Mouse (Mus musculus): ENCODE results near the gene Ccs. TPM values are rescaled to one million over a fixed set of nuclear protein-coding genes. Genes with fewer than 3 reads are reported as not detected.

Gene Ccs
- polyA plus RNA-seq, 1 experiment from 2014 or later: 37.9 TPM

DNA sequence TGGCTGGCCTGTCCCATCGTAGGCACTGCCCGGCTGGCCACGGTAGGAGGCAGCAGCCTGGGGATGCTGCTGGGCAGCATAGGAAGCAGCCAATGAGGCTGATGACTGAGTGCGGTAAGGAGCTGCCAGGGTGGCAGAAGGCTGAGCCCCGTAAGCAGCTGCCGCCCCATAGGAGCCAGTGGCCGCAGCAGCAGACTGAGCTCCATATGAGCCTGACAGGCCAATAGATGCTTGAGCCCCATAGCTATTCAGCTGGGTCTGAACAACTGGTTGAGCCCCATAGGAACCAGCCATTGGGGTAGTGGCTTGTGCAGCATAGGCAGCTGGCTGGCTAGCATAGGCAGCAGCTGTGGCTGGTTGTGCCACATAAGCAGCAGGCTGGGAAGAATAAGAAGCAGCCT, 36.4 kb downstream of the Ccs start:
- Histone ChIP-seq H3K9me3 (no peaks in the 10 kb centered on the region), H3K36me3 (replicated peaks) (peaks cover 68% of the 10 kb centered on the region), H3K4me2 (no peak overlapping the region), H3K27me3 (no peaks in the 10 kb centered on the region), H3K4me1 (0 out of 2 replicates have a peak, but pooled peaks cover 4% of the 10 kb centered on the region), H3K9ac (no peak overlapping the region), H3K4me3 (replicated peaks) (no peak overlapping the region), H3K27ac (no peak overlapping the region)
- WGBS: 95% methylated on average over 7 of the region's 7 CpGs
- no peak for ATAC-seq (ENCODE audit: low FRiP score)

DNA sequence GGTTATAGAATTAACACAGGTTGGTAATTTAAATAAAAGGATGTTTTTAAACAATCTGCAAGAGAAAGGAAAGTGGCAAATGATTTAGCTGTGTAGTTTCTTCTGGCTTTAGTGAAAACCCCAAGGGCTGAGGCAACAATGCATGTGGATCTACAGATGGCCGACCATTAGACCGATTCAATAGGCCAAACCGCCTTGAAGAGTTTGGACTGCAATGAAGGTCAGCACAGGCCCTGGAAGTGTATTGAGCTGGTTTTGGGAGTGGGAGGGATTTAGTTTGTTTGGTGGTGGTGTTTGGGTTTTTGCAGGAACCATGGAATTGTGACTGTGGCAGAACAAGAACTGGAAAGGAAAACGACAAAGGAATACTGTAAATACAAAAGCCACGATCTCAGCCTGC, 40.0 kb downstream of the Ccs start:
- H3K27ac ChIP-seq: no peak overlapping the region
- ATAC-seq (ENCODE audit: low FRiP score): no peak
- peaks cover 67% of the 10 kb centered on the region for H3K36me3 ChIP-seq (replicated peaks)
- H3K9me3 ChIP-seq: no peaks in the 10 kb centered on the region
- H3K4me1 ChIP-seq: peaks cover 7% of the 10 kb centered on the region
- no peak overlapping the region for H3K9ac ChIP-seq
- no peak overlapping the region for H3K4me2 ChIP-seq
- H3K27me3 ChIP-seq: no peaks in the 10 kb centered on the region
- WGBS: 89% methylated on average over 5 of the region's 5 CpGs
- H3K4me3 ChIP-seq (replicated peaks): no peak overlapping the region

DNA sequence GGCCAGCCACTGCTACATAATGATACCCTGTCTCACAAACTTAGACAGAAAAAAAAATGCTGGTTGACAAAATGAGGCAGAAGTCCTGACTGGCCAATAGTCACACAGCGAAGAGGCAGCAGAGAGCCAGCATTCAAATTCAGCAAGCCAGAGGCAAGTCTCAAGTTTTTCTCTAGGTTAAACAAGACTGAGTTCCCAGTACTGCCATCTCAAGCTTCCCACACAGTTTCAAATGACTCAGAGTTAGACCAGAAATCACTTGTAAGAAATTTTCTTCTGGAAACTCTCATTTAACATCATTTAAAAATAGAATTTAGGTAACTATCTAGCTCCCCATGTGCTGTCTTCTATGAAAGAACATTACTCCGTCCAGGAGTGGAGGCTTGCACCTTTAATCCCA, 41.3 kb downstream of the Ccs start:
- Histone ChIP-seq H3K36me3 (replicated peaks) (peaks cover 56% of the 10 kb centered on the region), H3K4me1 (peaks cover 9% of the 10 kb centered on the region)

DNA sequence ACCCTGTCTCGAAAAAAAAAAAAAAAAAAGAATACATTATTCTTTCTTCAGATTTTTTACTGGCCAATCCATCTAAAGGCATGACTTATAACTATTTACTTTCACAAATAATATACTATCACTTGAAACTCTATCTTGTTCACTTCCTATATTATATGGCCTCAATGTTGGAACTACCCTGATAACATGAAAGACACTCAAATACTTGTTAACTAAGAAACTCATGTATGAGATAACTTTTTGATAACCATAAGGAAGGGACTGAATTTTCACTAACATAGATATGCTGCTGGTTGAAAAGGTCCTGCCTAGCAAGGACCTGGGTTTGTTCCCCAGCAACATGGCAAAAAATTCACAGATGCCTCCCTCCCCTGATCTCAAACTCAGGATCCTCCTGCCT, 43.2 kb downstream of the Ccs start:
- H3K27ac ChIP-seq: no peak overlapping the region
- no peak overlapping the region for H3K9ac ChIP-seq
- no peaks in the 10 kb centered on the region for H3K9me3 ChIP-seq
- H3K4me1 ChIP-seq: peaks cover 24% of the 10 kb centered on the region
- 25% methylated on average over 1 of the region's 1 CpGs for WGBS
- H3K4me2 ChIP-seq: no peak overlapping the region
- H3K36me3 ChIP-seq (replicated peaks): peaks cover 50% of the 10 kb centered on the region
- H3K27me3 ChIP-seq: no peaks in the 10 kb centered on the region
- no peak for ATAC-seq (ENCODE audit: low FRiP score)
- no peak overlapping the region for H3K4me3 ChIP-seq (replicated peaks)

More for the DNA sequence above, 41.3 kb downstream of the Ccs start:
- no peaks in the 10 kb centered on the region for H3K9me3 ChIP-seq
- no peak overlapping the region for H3K4me3 ChIP-seq (replicated peaks)
- no peak overlapping the region for H3K27ac ChIP-seq
- H3K4me2 ChIP-seq: no peak overlapping the region
- no peak for ATAC-seq (ENCODE audit: low FRiP score)
- H3K27me3 ChIP-seq: no peaks in the 10 kb centered on the region
- no peak overlapping the region for H3K9ac ChIP-seq
- WGBS: 93% methylated on average over 2 of the region's 2 CpGs

DNA sequence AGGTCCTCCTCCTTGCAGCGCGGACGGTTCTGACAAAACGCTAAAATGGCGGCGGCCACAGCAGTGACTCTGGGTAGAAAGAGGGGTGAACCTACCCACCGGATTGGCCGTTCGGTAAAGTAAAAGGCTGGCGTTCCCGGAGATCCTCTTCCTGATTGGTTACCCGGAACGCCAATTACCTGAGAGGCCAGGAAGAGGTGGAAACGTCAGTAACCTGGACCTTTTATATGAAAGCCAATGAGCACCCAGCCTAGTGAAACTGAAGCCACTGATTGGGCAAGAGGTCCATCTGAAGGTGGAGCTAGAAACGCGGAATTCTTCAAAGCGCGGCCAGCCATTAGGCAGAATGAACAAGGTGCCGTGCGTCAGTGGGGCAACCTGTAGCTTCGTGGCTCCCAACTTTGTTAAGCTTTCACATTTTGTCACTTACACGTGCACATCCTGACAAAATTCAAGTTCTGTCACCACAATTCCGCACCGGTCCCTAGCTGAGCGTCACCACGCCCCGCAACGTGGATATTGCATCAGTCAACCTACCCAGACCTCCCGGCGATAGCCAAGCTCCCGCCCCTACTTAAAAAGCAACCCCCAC, 45.2 kb downstream of the Ccs start, which contains the start of gene Rbm4:
TSS of gene Rbm4 (minus strand) at position 71 of the 592 bp plus-strand sequence.
- peaks cover 37% of the 10 kb centered on the region for H3K4me1 ChIP-seq
- under 1% methylated on average over 31 of the region's 31 CpGs for WGBS
- H3K9me3 ChIP-seq: no peaks in the 10 kb centered on the region
- H3K27me3 ChIP-seq: no peaks in the 10 kb centered on the region
- peak within 1 kb of the TSS; percentile 77 for H3K9ac ChIP-seq
- peak within 1 kb of the TSS; percentile 68 for H3K4me2 ChIP-seq
- ATAC-seq (ENCODE audit: low FRiP score): peak; percentile 99
- peak within 1 kb of the TSS; percentile 75 for H3K4me3 ChIP-seq (replicated peaks)
- H3K36me3 ChIP-seq (replicated peaks): peaks cover 48% of the 10 kb centered on the region
- peak within 1 kb of the TSS; percentile 85 for H3K27ac ChIP-seq

DNA sequence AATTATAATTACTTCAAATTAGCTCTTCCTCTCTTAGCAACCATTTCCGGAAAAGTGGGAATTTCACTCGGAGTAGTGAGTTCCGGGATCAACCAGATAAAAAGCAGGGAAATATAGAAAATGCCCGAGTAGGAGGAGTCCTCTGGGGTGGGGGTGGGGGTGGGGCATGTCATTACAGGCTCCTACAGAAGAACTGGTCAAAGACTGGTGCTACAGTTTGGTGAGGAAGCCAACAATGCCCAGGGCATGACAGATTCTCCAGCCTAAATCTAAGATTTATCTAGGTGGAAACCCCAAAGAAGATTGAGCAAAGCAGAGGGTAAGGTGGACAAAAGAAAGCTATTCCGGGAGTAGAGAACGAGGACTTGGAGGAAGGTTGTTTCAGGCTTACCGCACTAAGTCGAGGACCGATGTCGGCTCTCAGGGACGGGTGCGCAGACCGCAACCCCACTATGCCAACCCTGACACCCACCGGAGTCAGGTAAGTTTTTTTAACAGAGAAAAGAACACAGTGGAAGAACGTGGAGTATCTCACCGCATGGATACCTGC, 45.8 kb downstream of the Ccs start:
- peak overlapping the region; percentile 75 for H3K4me3 ChIP-seq (replicated peaks)
- peak; percentile 52 for ATAC-seq (ENCODE audit: low FRiP score)
- 3% methylated on average over 16 of the region's 16 CpGs for WGBS
- H3K9me3 ChIP-seq: no peaks in the 10 kb centered on the region
- H3K4me1 ChIP-seq: peaks cover 41% of the 10 kb centered on the region
- peak overlapping the region; percentile 77 for H3K9ac ChIP-seq
- peak overlapping the region; percentile 68 for H3K4me2 ChIP-seq
- H3K36me3 ChIP-seq (replicated peaks): peaks cover 47% of the 10 kb centered on the region
- H3K27me3 ChIP-seq: no peaks in the 10 kb centered on the region
- H3K27ac ChIP-seq: peak overlapping the region; percentile 85

DNA sequence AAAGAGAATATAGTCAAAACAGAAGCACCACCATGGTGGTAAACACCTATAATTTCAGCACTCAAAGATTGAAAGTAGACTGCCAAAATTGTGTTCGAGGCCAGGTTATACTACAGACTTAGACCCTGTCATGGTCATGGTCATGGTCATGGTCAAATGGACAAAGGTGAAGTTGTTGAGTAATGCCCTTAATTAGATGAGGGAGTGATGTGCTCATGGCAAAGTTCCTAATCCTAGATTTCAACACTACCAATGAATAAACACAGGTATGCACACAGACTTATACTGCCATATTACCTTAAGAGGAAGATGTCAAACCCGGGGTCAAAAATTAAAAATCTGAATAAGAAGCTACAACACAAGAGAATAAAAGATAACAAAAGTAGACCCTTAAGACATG, 52.8 kb downstream of the Ccs start:
- H3K4me2 ChIP-seq: no peak overlapping the region
- H3K9me3 ChIP-seq: no peaks in the 10 kb centered on the region
- H3K4me3 ChIP-seq (replicated peaks): no peak overlapping the region
- WGBS: 100% methylated on average over 2 of the region's 2 CpGs
- no peak overlapping the region for H3K27ac ChIP-seq
- peaks cover 95% of the 10 kb centered on the region for H3K36me3 ChIP-seq (replicated peaks)
- peaks cover 30% of the 10 kb centered on the region for H3K4me1 ChIP-seq
- no peaks in the 10 kb centered on the region for H3K27me3 ChIP-seq
- no peak overlapping the region for H3K9ac ChIP-seq
- no peak for ATAC-seq (ENCODE audit: low FRiP score)

DNA sequence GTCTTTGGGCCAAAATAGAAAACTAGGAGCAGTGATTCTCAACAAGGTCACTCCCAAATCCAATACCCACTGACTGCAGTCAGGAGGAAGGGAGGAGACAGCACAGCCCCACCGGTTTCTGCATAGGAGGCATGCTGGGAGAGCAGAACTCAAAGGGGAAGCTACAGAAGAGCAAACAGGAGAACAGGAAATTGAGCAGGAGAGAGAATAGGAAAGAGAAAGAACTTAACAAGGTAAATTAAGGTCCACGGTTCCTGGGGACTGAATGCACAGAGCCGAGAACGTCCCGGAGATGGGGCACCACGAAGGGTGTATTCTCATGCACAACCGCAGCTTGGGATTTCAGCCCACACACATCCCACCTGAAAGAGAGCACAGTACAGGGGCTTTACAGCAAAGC, 53.9 kb downstream of the Ccs start:
- ATAC-seq (ENCODE audit: low FRiP score): no peak
- H3K4me1 ChIP-seq: peaks cover 19% of the 10 kb centered on the region
- peaks cover 89% of the 10 kb centered on the region for H3K36me3 ChIP-seq (replicated peaks)
- H3K4me3 ChIP-seq (replicated peaks): no peak overlapping the region
- 92% methylated on average over 7 of the region's 7 CpGs for WGBS
- no peak overlapping the region for H3K9ac ChIP-seq
- H3K4me2 ChIP-seq: no peak overlapping the region
- no peak overlapping the region for H3K27ac ChIP-seq
- H3K9me3 ChIP-seq: no peaks in the 10 kb centered on the region
- H3K27me3 ChIP-seq: no peaks in the 10 kb centered on the region

DNA sequence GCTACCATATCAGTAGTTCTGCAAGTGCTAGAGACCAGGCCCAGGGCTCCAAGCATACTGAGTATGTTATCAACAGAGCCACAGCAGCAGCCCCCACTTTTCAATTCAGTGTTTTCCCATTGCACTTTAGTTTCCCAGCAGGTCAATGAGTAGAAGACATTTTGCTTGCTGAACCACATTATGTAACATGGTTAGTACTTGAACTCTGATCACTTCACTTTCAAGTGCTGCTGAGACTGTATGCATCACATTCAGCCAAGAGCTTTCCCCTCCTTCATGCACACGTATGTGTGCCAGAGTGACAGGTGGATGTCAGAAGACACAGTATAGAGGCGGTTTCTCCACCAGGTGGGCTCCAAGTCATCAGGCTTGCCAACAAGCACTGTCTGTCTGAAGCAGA, 56.2 kb downstream of the Ccs start:
- Histone ChIP-seq H3K27me3 (no peaks in the 10 kb centered on the region), H3K27ac (no peak overlapping the region), H3K9ac (no peak overlapping the region), H3K9me3 (no peaks in the 10 kb centered on the region), H3K4me1 (peaks cover 10% of the 10 kb centered on the region), H3K36me3 (replicated peaks) (peaks cover 79% of the 10 kb centered on the region), H3K4me2 (no peak overlapping the region), H3K4me3 (replicated peaks) (no peak overlapping the region)
- 95% methylated on average over 2 of the region's 2 CpGs for WGBS
- no peak for ATAC-seq (ENCODE audit: low FRiP score)

Other genes starting within 250 kb of the Ccs start
- gene Lrfn4, start 223.7 kb downstream of the Ccs start, polyA plus RNA-seq (2016; fragmentation: Nextera tagmentation; extraction: Ambion mirVana): 11.4 and 13.3 TPM in 2 replicates
- gene Rce1, start 213.7 kb downstream of the Ccs start, polyA plus RNA-seq (2016; fragmentation: Nextera tagmentation; extraction: Ambion mirVana): 57.8 and 63.0 TPM in 2 replicates
- gene Gm960, start 140.7 kb downstream of the Ccs start, polyA plus RNA-seq (2016; fragmentation: Nextera tagmentation; extraction: Ambion mirVana): 4.5 and 5.4 TPM in 2 replicates
- 25.2 and 27.3 TPM in 2 replicates for gene Sptbn2, start 128.2 kb downstream of the Ccs start, polyA plus RNA-seq (2016; fragmentation: Nextera tagmentation; extraction: Ambion mirVana)
- 151 and 159 TPM in 2 replicates for gene Rbm4b, start 82.8 kb downstream of the Ccs start, polyA plus RNA-seq (2016; fragmentation: Nextera tagmentation; extraction: Ambion mirVana)
- 86.4 and 95.2 TPM in 2 replicates for gene Rbm4, start 45.4 kb downstream of the Ccs start, polyA plus RNA-seq (2016; fragmentation: Nextera tagmentation; extraction: Ambion mirVana)
- gene Gm21992, start 27.7 kb downstream of the Ccs start, polyA plus RNA-seq (2016; fragmentation: Nextera tagmentation; extraction: Ambion mirVana): 39.0 and 42.9 TPM in 2 replicates
- 120 and 133 TPM in 2 replicates for gene Rbm14, start 27.7 kb downstream of the Ccs start, polyA plus RNA-seq (2016; fragmentation: Nextera tagmentation; extraction: Ambion mirVana)
- gene Ccdc87, start within 50 bp of the Ccs start, polyA plus RNA-seq (2016; fragmentation: Nextera tagmentation; extraction: Ambion mirVana): 0.19 TPM in 2 replicates
- 30.0 and 30.9 TPM in 2 replicates for gene Ctsf, start 15.8 kb upstream of the Ccs start, polyA plus RNA-seq (2016; fragmentation: Nextera tagmentation; extraction: Ambion mirVana)
- gene Actn3, start 38.6 kb upstream of the Ccs start, polyA plus RNA-seq (2016; fragmentation: Nextera tagmentation; extraction: Ambion mirVana): 1.2 and 1.3 TPM in 2 replicates
- 17.4 and 17.5 TPM in 2 replicates for gene Zdhhc24, start 39.3 kb upstream of the Ccs start, polyA plus RNA-seq (2016; fragmentation: Nextera tagmentation; extraction: Ambion mirVana)
- gene Bbs1, start 67.3 kb upstream of the Ccs start, polyA plus RNA-seq (2016; fragmentation: Nextera tagmentation; extraction: Ambion mirVana): 6.8 and 8.0 TPM in 2 replicates
- 159 and 170 TPM in 2 replicates for gene Dpp3, start 89.0 kb upstream of the Ccs start, polyA plus RNA-seq (2016; fragmentation: Nextera tagmentation; extraction: Ambion mirVana)
- 4.3 and 5.2 TPM in 2 replicates for gene Peli3, start 103.8 kb upstream of the Ccs start, polyA plus RNA-seq (2016; fragmentation: Nextera tagmentation; extraction: Ambion mirVana)
- 130 and 138 TPM in 2 replicates for gene Mrpl11, start 122.8 kb upstream of the Ccs start, polyA plus RNA-seq (2016; fragmentation: Nextera tagmentation; extraction: Ambion mirVana)
- 0.09 and 0.14 TPM in 2 replicates for gene Npas4, start 151.0 kb upstream of the Ccs start, polyA plus RNA-seq (2016; fragmentation: Nextera tagmentation; extraction: Ambion mirVana)
- 7.2 and 7.4 TPM in 2 replicates for gene Slc29a2, start 184.5 kb upstream of the Ccs start, polyA plus RNA-seq (2016; fragmentation: Nextera tagmentation; extraction: Ambion mirVana)
- gene B4gat1, start 199.5 kb upstream of the Ccs start, polyA plus RNA-seq (2016; fragmentation: Nextera tagmentation; extraction: Ambion mirVana): 37.6 and 37.9 TPM in 2 replicates
- gene AC124502.3, start 199.6 kb upstream of the Ccs start, polyA plus RNA-seq (2016; fragmentation: Nextera tagmentation; extraction: Ambion mirVana): 2.5 and 3.4 TPM in 2 replicates
- 57.5 and 60.3 TPM in 2 replicates for gene Brms1, start 202.0 kb upstream of the Ccs start, polyA plus RNA-seq (2016; fragmentation: Nextera tagmentation; extraction: Ambion mirVana)
- gene Rin1, start 211.1 kb upstream of the Ccs start, polyA plus RNA-seq (2016; fragmentation: Nextera tagmentation; extraction: Ambion mirVana): 0.87 and 1.6 TPM in 2 replicates
- gene Cd248, start 228.7 kb upstream of the Ccs start, polyA plus RNA-seq (2016; fragmentation: Nextera tagmentation; extraction: Ambion mirVana): 16.4 and 17.1 TPM in 2 replicates
- gene Tmem151a, start 246.2 kb upstream of the Ccs start, polyA plus RNA-seq (2016; fragmentation: Nextera tagmentation; extraction: Ambion mirVana): 1.7 and 2.0 TPM in 2 replicates
- gene Yif1a, start 249.2 kb upstream of the Ccs start, polyA plus RNA-seq (2016; fragmentation: Nextera tagmentation; extraction: Ambion mirVana): 54.4 and 56.4 TPM in 2 replicates

Data from forebrain, embryonic 12.5 days (tissue).